Mouse (Mus musculus): ENCODE data around the gene Neu3. TPM values are rescaled to one million over a fixed set of nuclear protein-coding genes. Genes with fewer than 3 reads are reported as not detected.

The Neu3 gene
- polyA plus RNA-seq, 1 experiment from 2014 or later: 2.5 TPM

- no peak overlapping the region for H3K4me3 ChIP-seq (replicated peaks; ENCODE audit: low read depth, low read length)
- H3K9me3 ChIP-seq (replicated peaks; ENCODE audit: low read length): no peaks in the 10 kb centered on the region
- no peak overlapping the region for H3K27ac ChIP-seq
- no peak for TF ChIP-seq CTCF (IDR thresholded peaks at IDR 0.05; ENCODE audit: low read depth)
- no peak overlapping the region for H3K9ac ChIP-seq (ENCODE audit: low read depth, low read length)
- H3K4me2 ChIP-seq (ENCODE audit: low read length): no peak overlapping the region
- H3K4me1 ChIP-seq (replicated peaks; ENCODE audit: insufficient read depth, low read length): no peaks in the 10 kb centered on the region
- ATAC-seq (replicated peaks; ENCODE audit: low FRiP score, low read depth): no peak
- H3K27me3 ChIP-seq (ENCODE audit: insufficient read depth, low read length): no peaks in the 10 kb centered on the region
- WGBS: 76% methylated on average over 11 of the region's 11 CpGs
- H3K36me3 ChIP-seq (ENCODE audit: insufficient read depth, low read length): no peaks in the 10 kb centered on the region
- no peak for DNase-seq (ENCODE audit: low spot score)
These were observed 36.2 kb upstream of the Neu3 start for GRCm38 (mm10) chr7:99864241-99865028.

- H3K36me3 ChIP-seq (ENCODE audit: insufficient read depth, low read length): no peaks in the 10 kb centered on the region
- no peak within 1 kb of the TSS for H3K4me2 ChIP-seq (ENCODE audit: low read length)
- no peak within 1 kb of the TSS for H3K9ac ChIP-seq (ENCODE audit: low read depth, low read length)
- H3K9me3 ChIP-seq (replicated peaks; ENCODE audit: low read length): no peaks in the 10 kb centered on the region
- no peak for TF ChIP-seq CTCF (IDR thresholded peaks at IDR 0.05; ENCODE audit: low read depth)
- no peaks in the 10 kb centered on the region for H3K4me1 ChIP-seq (replicated peaks; ENCODE audit: insufficient read depth, low read length)
- H3K27ac ChIP-seq: no peak within 1 kb of the TSS
- DNase-seq (ENCODE audit: low spot score) (no peak), ATAC-seq (replicated peaks; ENCODE audit: low FRiP score, low read depth) (no peak)
- WGBS: 44% methylated on average over 7 of the region's 7 CpGs
- no peak within 1 kb of the TSS for H3K4me3 ChIP-seq (replicated peaks; ENCODE audit: low read depth, low read length)
- no peaks in the 10 kb centered on the region for H3K27me3 ChIP-seq (ENCODE audit: insufficient read depth, low read length)
These were observed 35.1 kb upstream of the Neu3 start, which contains the start of gene Spcs2 for GRCm38 (mm10) chr7:99863362-99863761. Spcs2 (minus strand) TSS chr7:99863462.

- DNase-seq (ENCODE audit: low spot score) (peak; percentile 99), ATAC-seq (replicated peaks; ENCODE audit: low FRiP score, low read depth) (peak; percentile 99)
- H3K9me3 ChIP-seq (replicated peaks; ENCODE audit: low read length): no peaks in the 10 kb centered on the region
- no peaks in the 10 kb centered on the region for H3K27me3 ChIP-seq (ENCODE audit: insufficient read depth, low read length)
- peak within 1 kb of the TSS; percentile 72 for H3K4me3 ChIP-seq (replicated peaks; ENCODE audit: low read depth, low read length)
- H3K4me2 ChIP-seq (ENCODE audit: low read length): peak within 1 kb of the TSS; percentile 63
- peak within 1 kb of the TSS; percentile 80 for H3K9ac ChIP-seq (ENCODE audit: low read depth, low read length)
- 0 out of 2 replicates have a peak, but pooled peaks cover 7% of the 10 kb centered on the region for H3K36me3 ChIP-seq (ENCODE audit: insufficient read depth, low read length)
- H3K27ac ChIP-seq: peak within 1 kb of the TSS; percentile 65; the same call in 1 of the 2 replicates
- TF ChIP-seq CTCF (IDR thresholded peaks at IDR 0.05; ENCODE audit: low read depth): no peak
- 0% methylated on average over 42 of the region's 42 CpGs for WGBS
- peaks cover 8% of the 10 kb centered on the region for H3K4me1 ChIP-seq (replicated peaks; ENCODE audit: insufficient read depth, low read length)
These were observed 30.8 kb upstream of the Neu3 start, which contains the start of gene Xrra1 for GRCm38 (mm10) chr7:99858813-99859585. Xrra1 (plus strand) TSS chr7:99859116.

- Histone ChIP-seq H3K36me3 (ENCODE audit: insufficient read depth, low read length) (0 out of 2 replicates have a peak, but pooled peaks cover 10% of the 10 kb centered on the region), H3K4me2 (ENCODE audit: low read length) (peak overlapping the region; percentile 63), H3K4me3 (replicated peaks; ENCODE audit: low read depth, low read length) (peak overlapping the region; percentile 72), H3K4me1 (replicated peaks; ENCODE audit: insufficient read depth, low read length) (peaks cover 8% of the 10 kb centered on the region), H3K9ac (ENCODE audit: low read depth, low read length) (peak overlapping the region; percentile 80), H3K27me3 (ENCODE audit: insufficient read depth, low read length) (no peaks in the 10 kb centered on the region), H3K27ac (peak overlapping the region; percentile 65; the same call in 1 of the 2 replicates), H3K9me3 (replicated peaks; ENCODE audit: low read length) (no peaks in the 10 kb centered on the region)
- TF ChIP-seq CTCF (IDR thresholded peaks at IDR 0.05; ENCODE audit: low read depth): no peak
- whole genome bisulfite sequencing: under 1% methylated on average over 19 of the region's 19 CpGs
- no peak for DNase-seq (ENCODE audit: low spot score)
- peak; percentile 39 for ATAC-seq (replicated peaks; ENCODE audit: low FRiP score, low read depth)
These were observed 30.1 kb upstream of the Neu3 start for GRCm38 (mm10) chr7:99858175-99858812.

- Histone ChIP-seq H3K27ac (no peak overlapping the region), H3K4me3 (replicated peaks; ENCODE audit: low read depth, low read length) (no peak overlapping the region), H3K9me3 (replicated peaks; ENCODE audit: low read length) (no peaks in the 10 kb centered on the region), H3K9ac (ENCODE audit: low read depth, low read length) (0 out of 2 replicates have a peak overlapping the region, but pooled peaks have one; percentile 5), H3K27me3 (ENCODE audit: insufficient read depth, low read length) (no peaks in the 10 kb centered on the region), H3K4me2 (ENCODE audit: low read length) (peak overlapping the region; percentile 18; the same call in 1 of the 2 replicates), H3K4me1 (replicated peaks; ENCODE audit: insufficient read depth, low read length) (peaks cover 8% of the 10 kb centered on the region), H3K36me3 (ENCODE audit: insufficient read depth, low read length) (0 out of 2 replicates have a peak, but pooled peaks cover 10% of the 10 kb centered on the region)
- 69% methylated on average over 14 of the region's 14 CpGs for WGBS
- DNase-seq (ENCODE audit: low spot score) (no peak), ATAC-seq (replicated peaks; ENCODE audit: low FRiP score, low read depth) (no peak)
- TF ChIP-seq CTCF (IDR thresholded peaks at IDR 0.05; ENCODE audit: low read depth): no peak
These were observed 28.1 kb upstream of the Neu3 start for GRCm38 (mm10) chr7:99856266-99856861.

Data from kidney, postnatal 0 days (tissue).